ENCODE assay signal across 8 mouse cellular contexts in the genomic region with DNA sequence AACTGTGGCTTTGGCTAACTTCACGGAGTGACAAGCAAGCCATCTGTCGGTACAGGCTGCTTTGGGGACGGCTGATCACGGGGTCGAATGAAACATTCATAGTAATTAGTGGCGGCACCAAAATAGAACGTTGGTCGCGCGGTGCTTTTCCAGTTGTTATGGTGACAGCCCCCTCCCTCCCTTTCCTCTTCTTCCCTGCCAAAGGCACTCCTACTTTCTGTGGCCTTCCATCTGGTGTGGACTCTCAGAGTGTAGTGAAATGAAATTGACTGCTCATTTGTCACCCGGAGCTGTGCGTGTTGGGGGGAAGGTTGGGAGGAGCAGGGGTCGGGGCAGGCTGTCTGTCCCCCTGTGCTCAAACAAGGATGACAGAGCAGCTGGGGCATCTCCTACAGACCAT.
DNase-seq lines count a peak whose midpoint lies in the region; ATAC-seq and TF ChIP-seq lines count a peak whose summit lies in the region.

No protein-coding gene starts in this region.

- no peak overlapping the region for H3K9ac ChIP-seq in heart, embryonic 12.5 days
- H3K9ac ChIP-seq in lung, postnatal 0 days (replicated peaks; ENCODE audit: low read depth) = no peak overlapping the region

- no peaks in the 10 kb centered on the region for H3K36me3 ChIP-seq in heart, embryonic 12.5 days
- H3K36me3 ChIP-seq in lung, postnatal 0 days (ENCODE audit: insufficient read depth, low read length) = no peaks in the 10 kb centered on the region

- WGBS in heart, embryonic 12.5 days = 48% methylated on average over 13 of the region's 13 CpGs
- 42% methylated on average over 13 of the region's 13 CpGs for WGBS in lung, postnatal 0 days

- no peak overlapping the region for H3K4me3 ChIP-seq in heart, embryonic 12.5 days
- H3K4me3 ChIP-seq in lung, postnatal 0 days (ENCODE audit: low read depth, low read length) = no peak overlapping the region

- peaks cover 7% of the 10 kb centered on the region; the same call in 1 of the 2 replicates for H3K4me1 ChIP-seq in heart, embryonic 12.5 days (replicated peaks)
- H3K4me1 ChIP-seq in lung, postnatal 0 days (ENCODE audit: insufficient read depth, low read depth, low read length) = no peaks in the 10 kb centered on the region

- peak; percentile 61; the same call in 1 of the 2 replicates for ATAC-seq in cerebellum, adult (ENCODE audit: insufficient number of reproducible peaks, low FRiP score, low TSS enrichment)
- no peak for ATAC-seq in heart, embryonic 12.5 days (ENCODE audit: insufficient number of reproducible peaks, low FRiP score)
- ATAC-seq in lung, postnatal 0 days = peak; percentile 55

- no peak for TF ChIP-seq EP300 in lung, postnatal 0 days (IDR thresholded peaks at IDR 0.05)

- TF ChIP-seq CTCF in lung, postnatal 0 days (IDR thresholded peaks at IDR 0.05) = no peak

- no peak overlapping the region for H3K27ac ChIP-seq in heart, embryonic 12.5 days (ENCODE audit: poor library complexity, severe bottlenecking)
- no peak overlapping the region for H3K27ac ChIP-seq in lung, postnatal 0 days (ENCODE audit: low read length)

- H3K27me3 ChIP-seq in heart, embryonic 12.5 days (replicated peaks) = no peaks in the 10 kb centered on the region
- H3K27me3 ChIP-seq in lung, postnatal 0 days (replicated peaks; ENCODE audit: insufficient read depth, low read length) = no peaks in the 10 kb centered on the region

- no peaks in the 10 kb centered on the region for H3K9me3 ChIP-seq in heart, embryonic 12.5 days (replicated peaks)
- H3K9me3 ChIP-seq in lung, postnatal 0 days (ENCODE audit: low read length) = no peaks in the 10 kb centered on the region

- peak; percentile 11 for DNase-seq in embryo, embryonic 11.5 days (ENCODE audit: low read depth, low spot score)
- peak; percentile 53 for DNase-seq in kidney, postnatal 14 days
- peak; percentile 25 for DNase-seq in lung, postnatal 0 days (ENCODE audit: low spot score)
- peak; percentile 88 to 95 for DNase-seq in right cerebral cortex, postnatal 10 days (ENCODE audit: low spot score in 2 of 2)
- DNase-seq in thymus, postnatal 25 days = no peak
- no peak for DNase-seq in ovary, adult 18-20 months (ENCODE audit: low spot score)

- 0 out of 2 replicates have a peak overlapping the region, but pooled peaks have one; percentile 26 for H3K4me2 ChIP-seq in heart, embryonic 12.5 days
- H3K4me2 ChIP-seq in lung, postnatal 0 days (replicated peaks; ENCODE audit: low read depth, low read length) = no peak overlapping the region

Comparison
In these comparisons a context has a peak if more than half of its experiments do, and no peak if none do; other contexts are left out.
1. DNase-seq: peak in embryo, embryonic 11.5 days (single experiment), kidney, postnatal 14 days (single experiment), lung, postnatal 0 days (single experiment) and right cerebral cortex, postnatal 10 days (2 of 2); none in thymus, postnatal 25 days (single experiment) and ovary, adult 18-20 months (single experiment).